In genomic region chr7:75957366-75957765, GRCm38 (mm10) we compare ENCODE assay signal across 20 mouse cellular contexts.
DNase-seq lines count a peak whose midpoint lies in the region; TF ChIP-seq lines count a peak whose summit lies in the region.
"Had no signal": no experiment of that assay in that cellular context is flagged by ENCODE, and none has a peak within 500 bp of the region (broad histone marks: within the 10 kb centered on the region; RNA-seq: fewer than 3 reads in every experiment).

No protein-coding gene starts in this region.

- intact Hi-C loops in gastrocnemius, adult 2 months (cut with DNase I), result loop anchor here (10.0 kb wide), 1 partner anchor 267 kb away; the partner anchor contains the start of gene Agbl1
- intact Hi-C loops in gastrocnemius, postnatal 36 days (cut with DNase I), result no loop called here

- no peak for TF ChIP-seq CTCF in gastrocnemius, adult 2 months (IDR thresholded peaks at IDR 0.05)
- TF ChIP-seq CTCF in layer of hippocampus, adult 2 months (conservative IDR thresholded peaks at IDR 0.05), result no peak

- 0 out of 2 replicates have a peak overlapping the region, but pooled peaks have one; percentile 28 for H3K27ac ChIP-seq in gastrocnemius, adult 2 months
- peak overlapping the region; percentile 67 for H3K27ac ChIP-seq in layer of hippocampus, adult 2 months
- H3K27ac ChIP-seq: embryonic facial prominence, embryonic 10.5 days; embryonic facial prominence, embryonic 12.5 days; forebrain, embryonic 13.5 days; forebrain, embryonic 15.5 days had no signal

- peak; percentile 12 for DNase-seq in adrenal gland, adult 2 months
- DNase-seq in adrenal gland, adult 8-10 months, result no peak
- DNase-seq in gastrocnemius, adult 2 months, result no peak
- no peak for DNase-seq in gastrocnemius, postnatal 36 days
- DNase-seq in heart, adult 11 months, result peak; percentile 85
- DNase-seq in heart, adult 18-20 months, result no peak
- no peak for DNase-seq in layer of hippocampus, adult 2 months (ENCODE audit: low spot score in 2 of 2)
- no peak for DNase-seq in layer of hippocampus, postnatal 10 days (ENCODE audit: low spot score in 2 of 2)
- DNase-seq: adrenal gland, postnatal 14 days; adrenal gland, postnatal 36 days; B cell, adult 2 months; cerebellum, adult 18-20 months; cerebellum, adult 8-10 months; cerebellum, adult 9-11 months; cerebellum, postnatal 25 days; forebrain, postnatal 0 days had no signal

- no peak overlapping the region for H3K4me3 ChIP-seq in gastrocnemius, adult 2 months
- no peak overlapping the region for H3K4me3 ChIP-seq in layer of hippocampus, adult 2 months
- H3K4me3 ChIP-seq: embryonic facial prominence, embryonic 10.5 days; embryonic facial prominence, embryonic 12.5 days; forebrain, embryonic 13.5 days; forebrain, embryonic 15.5 days had no signal

Comparison
In these comparisons a context has a peak if more than half of its experiments do, and no peak if none do; other contexts are left out.
1. DNase-seq: peak in adrenal gland, adult 2 months (single experiment) and heart, adult 11 months (single experiment); none in adrenal gland, adult 8-10 months (single experiment), gastrocnemius, adult 2 months (single experiment), gastrocnemius, postnatal 36 days (0 of 2), heart, adult 18-20 months (0 of 2), layer of hippocampus, adult 2 months (0 of 2) and layer of hippocampus, postnatal 10 days (0 of 2).